Mouse (Mus musculus) embryonic stem cell, embryonic (primary cell): ENCODE results near the gene Adamts2.

Experiments used
- CTCF ChIA-PET, 4 experiments: fragments of 300-600 bp in 2 of 4; fragments of 350-600 bp in 2 of 4; sonication (Branson Sonifier 250); formaldehyde crosslinking; loops; one replicate each; lab custom pipeline; 2022; ENCODE audit warnings: inconsistent platforms in 2 of 4; lab: Charles Lee
- POLR2A ChIA-PET, 4 experiments: fragments of 300-600 bp in 2 of 4; fragments of 350-600 bp in 2 of 4; sonication (Branson Sonifier 250); formaldehyde crosslinking; loops; one replicate each; lab custom pipeline; 2022; ENCODE audit warnings: antibody characterized with exemption in 4 of 4, inconsistent platforms in 1 of 4; lab: Charles Lee

The Adamts2 gene

GRCm38 (mm10) chr11:50845951-50846350 lies 244.1 kb downstream of the Adamts2 start:
- CTCF ChIA-PET: interaction anchor here (0.5 to 2.1 kb wide), 5 partner anchors 13 to 281 kb away, joined by 3 to 7 read pairs (median 5); partner anchors contain the start of gene Zfp354a (in 1 of the 4)

GRCm38 (mm10) chr11:50847047-50847446 lies 245.2 kb downstream of the Adamts2 start:
- CTCF ChIA-PET: interaction anchor here in 3 of 4 experiments (0.5 to 2.1 kb wide), 15 partner anchors 12 to 462 kb away, joined by 3 to 10 read pairs (median 3); partner anchors contain the start of genes Zfp354c (in 2 of the 3) and Zfp454 (in 1 of the 3)
- POLR2A ChIA-PET: interaction anchor here in 3 of 4 experiments (0.6 to 1.4 kb wide), 5 partner anchors 12 to 88 kb away, joined by 3 to 5 read pairs (median 3); partner anchors contain the start of gene Zfp2 (in 2 of the 3)

More at GRCm38 (mm10) chr11:50845951-50846350, 244.1 kb downstream of the Adamts2 start:
- POLR2A ChIA-PET: interaction anchor here in 2 of 4 experiments (0.8 to 1.4 kb wide), 3 partner anchors 49 to 154 kb away, joined by 3 to 5 read pairs (median 3); partner anchors contain the start of gene Zfp2 (in 1 of the 2)

- POLR2A ChIA-PET: interaction anchor here in 2 of 4 experiments (1.1 to 2.6 kb wide), 3 partner anchors 8 to 27 kb away, joined by 3 to 10 read pairs (median 3); partner anchors contain the start of gene Zfp879 (in 1 of the 2)
- CTCF ChIA-PET: interaction anchor here in 3 of 4 experiments (0.5 to 1.5 kb wide), 3 partner anchors 38 to 355 kb away, joined by 3 to 4 read pairs (median 3); no protein-coding TSS in a partner anchor
Measured at GRCm38 (mm10) chr11:50848520-50849137, 246.7 kb downstream of the Adamts2 start.

- CTCF ChIA-PET: interaction anchor here in 1 of 4 experiments (1.5 kb wide), 1 partner anchor 37 kb away, joined by 3 read pairs; no protein-coding TSS in a partner anchor
- POLR2A ChIA-PET: interaction anchor here in 2 of 4 experiments (1.0 to 2.6 kb wide), 3 partner anchors 8 to 37 kb away, joined by 3 to 10 read pairs (median 3); partner anchors contain the start of gene Zfp879 (in 1 of the 2)
Measured at GRCm38 (mm10) chr11:50849310-50849709, 247.4 kb downstream of the Adamts2 start.

GRCm38 (mm10) chr11:50850177-50850735 lies 248.4 kb downstream of the Adamts2 start, which contains the start of gene Grm6:
Grm6 (plus strand) TSS chr11:50850685.
- CTCF ChIA-PET: interaction anchor here in 3 of 4 experiments (0.6 to 1.2 kb wide), 4 partner anchors 9 to 476 kb away, joined by 3 to 4 read pairs (median 3); partner anchors contain the start of genes Col23a1 (in 1 of the 3), Zfp2 (in 1 of the 3) and Zfp879 (in 1 of the 3)
- POLR2A ChIA-PET: interaction anchor here (0.8 to 2.6 kb wide), 12 partner anchors 9 to 756 kb away, joined by 3 to 10 read pairs (median 3); partner anchors contain the start of genes Zfp2 (in 2 of the 4), Hnrnpab (in 1 of the 4), Zfp454 (in 1 of the 4) and Zfp879 (in 1 of the 4)

GRCm38 (mm10) chr11:50850989-50851601 lies 249.2 kb downstream of the Adamts2 start:
- CTCF ChIA-PET: interaction anchor here (0.5 to 1.2 kb wide), 4 partner anchors 23 to 864 kb away, joined by 3 read pairs; partner anchors contain the start of genes Zfp2 (in 1 of the 4) and Zfp354c (in 1 of the 4)
- POLR2A ChIA-PET: interaction anchor here in 3 of 4 experiments (0.5 to 2.6 kb wide), 17 partner anchors 10 to 756 kb away, joined by 3 to 10 read pairs (median 4); partner anchors contain the start of genes Zfp2 (in 2 of the 3), Zfp879 (in 2 of the 3), Hnrnpab (in 1 of the 3) and Phykpl (in 1 of the 3)
